Mouse (Mus musculus) bone marrow, adult 2 months (tissue): ENCODE measurements at regions not wholly inside any gene's neighbourhood (a gene's known extent, or its start where the extent isn't known, plus 50 kb on each side); places are given as distances from the start of the nearest gene placed in this dataset.

Experiments
- CTCF ChIP-seq: fragments of 200-500 bp; IDR thresholded peaks from 2 replicates; pipeline ENCODE4 v1.5.1; 2011; ENCODE audit warnings: low read length, control low read depth; ENCODE audit not compliant: control insufficient read depth, insufficient read depth
- POLR2A ChIP-seq: fragments of 200-500 bp; IDR thresholded peaks from 2 replicates; pipeline ENCODE4 v1.6.1; 2011; ENCODE audit warnings: low read depth, mild to moderate bottlenecking, control low read depth, low read length, borderline replicate concordance; ENCODE audit not compliant: control insufficient read depth

DNA sequence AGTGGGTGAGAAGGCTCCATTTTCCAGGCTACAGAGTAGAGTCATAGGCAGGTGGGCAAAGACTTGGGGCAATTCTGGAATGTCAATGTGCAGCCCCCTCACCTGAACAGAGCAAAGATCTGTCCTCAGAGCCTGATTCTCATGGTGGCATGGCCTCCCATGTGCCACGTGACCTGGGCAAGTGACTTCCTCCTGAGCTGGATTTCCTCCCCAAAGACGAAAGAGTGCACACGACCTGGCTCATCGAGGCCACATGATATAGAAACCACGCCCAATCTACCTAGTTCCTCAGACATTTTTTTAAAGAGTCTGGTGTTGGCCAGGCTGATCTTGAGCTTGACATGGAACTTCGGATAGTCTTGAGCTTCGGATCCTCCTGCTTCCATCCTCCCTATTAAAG, 139.5 kb upstream of the Tle3 start:
- TF ChIP-seq CTCF (no peak), POLR2A (no peak)
